Mouse (Mus musculus): Measurements from ENCODE around the gene Alas2. TPM values are rescaled to one million over a fixed set of nuclear protein-coding genes. Genes with fewer than 3 reads are reported as not detected.
A peak's percentile ranks its signal among the peaks of the same experiment; 100 is the strongest.

Gene Alas2
- 1 to 10 TPM; 3.8 to 4.5 TPM for total RNA-seq (2021)

GRCm38 (mm10) chrX:150547239-150547638, at the start of gene Alas2:
Gene Alas2, plus strand, starts transcription at chrX:150547375.
- DNase-seq, result no peak

- no peak for DNase-seq
These were observed 38.5 kb upstream of the Alas2 start for GRCm38 (mm10) chrX:150508696-150509095.

- DNase-seq, result no peak
These were observed 36.5 kb upstream of the Alas2 start for GRCm38 (mm10) chrX:150510631-150511030.

GRCm38 (mm10) chrX:150511274-150511673, 35.9 kb upstream of the Alas2 start:
- no peak for DNase-seq

- DNase-seq, result no peak
These were observed 33.0 kb upstream of the Alas2 start for GRCm38 (mm10) chrX:150514127-150514526.

GRCm38 (mm10) chrX:150516015-150516414, 31.2 kb upstream of the Alas2 start:
- no peak for DNase-seq

GRCm38 (mm10) chrX:150516477-150516876, 30.7 kb upstream of the Alas2 start:
- DNase-seq, result no peak

- no peak for DNase-seq
These were observed 7.1 kb upstream of the Alas2 start for GRCm38 (mm10) chrX:150540111-150540510.

GRCm38 (mm10) chrX:150541684-150542083, 5.5 kb upstream of the Alas2 start:
- DNase-seq, result no peak

GRCm38 (mm10) chrX:150549639-150550038, 2.5 kb downstream of the Alas2 start:
- no peak for DNase-seq

- DNase-seq, result no peak
These were observed 4.8 kb downstream of the Alas2 start for GRCm38 (mm10) chrX:150551986-150552385.

GRCm38 (mm10) chrX:150554032-150554431, 6.9 kb downstream of the Alas2 start:
- DNase-seq, result no peak

GRCm38 (mm10) chrX:150564644-150565357, 17.6 kb downstream of the Alas2 start:
- DNase-seq, result no peak

GRCm38 (mm10) chrX:150581921-150582320, 34.7 kb downstream of the Alas2 start:
- DNase-seq, result no peak

- no peak for DNase-seq
These were observed 37.9 kb downstream of the Alas2 start for GRCm38 (mm10) chrX:150585116-150585515.

- peak; percentile 67 for DNase-seq
These were observed 41.0 kb downstream of the Alas2 start, which contains the start of gene Pfkfb1 for GRCm38 (mm10) chrX:150588023-150588764. Gene Pfkfb1, plus strand, starts transcription at chrX:150588229.

- DNase-seq, result no peak
These were observed 42.5 kb downstream of the Alas2 start, which contains the start of gene Apex2 for GRCm38 (mm10) chrX:150589696-150590095. Gene Apex2, minus strand, starts transcription at chrX:150589868.

- DNase-seq, result no peak
These were observed 46.3 kb downstream of the Alas2 start for GRCm38 (mm10) chrX:150593266-150594035.

- DNase-seq, result no peak
These were observed 47.0 kb downstream of the Alas2 start for GRCm38 (mm10) chrX:150594176-150594575.

GRCm38 (mm10) chrX:150595016-150595760, 48.0 kb downstream of the Alas2 start:
- no peak for DNase-seq

GRCm38 (mm10) chrX:150598882-150599281, 51.7 kb downstream of the Alas2 start:
- DNase-seq, result no peak

Measured in layer of hippocampus, postnatal 36 days (tissue).